Mouse (Mus musculus) left cerebral cortex, postnatal 36 days (tissue): Measurements from ENCODE around the gene Lcp2. TPM values are rescaled to one million over a fixed set of nuclear protein-coding genes. Genes with fewer than 3 reads are reported as not detected.
A peak's percentile ranks its signal among the peaks of the same experiment; 100 is the strongest.

Source experiments
- DNase-seq, 2 experiments: peaks; one replicate each; pipeline ENCODE4 v3.0.0; 2021 to 2022; ENCODE audit warnings: low spot score in 2 of 2, mixed read lengths in 1 of 2
- intact Hi-C: fragments of 180-260 bp; cut with DNase I; formaldehyde crosslinking; loops from one replicate; pipeline ENCODE4 v1.15.1; 2025
- total RNA-seq, 2 experiments: library from RNA; stranded (reverse); gene quantifications; 2 replicates each; pipeline ENCODE4 v1.2.3; 2021

Lcp2 gene
- total RNA-seq, 2 experiments from 2014 or later = 2.4 to 3.5 TPM

DNA sequence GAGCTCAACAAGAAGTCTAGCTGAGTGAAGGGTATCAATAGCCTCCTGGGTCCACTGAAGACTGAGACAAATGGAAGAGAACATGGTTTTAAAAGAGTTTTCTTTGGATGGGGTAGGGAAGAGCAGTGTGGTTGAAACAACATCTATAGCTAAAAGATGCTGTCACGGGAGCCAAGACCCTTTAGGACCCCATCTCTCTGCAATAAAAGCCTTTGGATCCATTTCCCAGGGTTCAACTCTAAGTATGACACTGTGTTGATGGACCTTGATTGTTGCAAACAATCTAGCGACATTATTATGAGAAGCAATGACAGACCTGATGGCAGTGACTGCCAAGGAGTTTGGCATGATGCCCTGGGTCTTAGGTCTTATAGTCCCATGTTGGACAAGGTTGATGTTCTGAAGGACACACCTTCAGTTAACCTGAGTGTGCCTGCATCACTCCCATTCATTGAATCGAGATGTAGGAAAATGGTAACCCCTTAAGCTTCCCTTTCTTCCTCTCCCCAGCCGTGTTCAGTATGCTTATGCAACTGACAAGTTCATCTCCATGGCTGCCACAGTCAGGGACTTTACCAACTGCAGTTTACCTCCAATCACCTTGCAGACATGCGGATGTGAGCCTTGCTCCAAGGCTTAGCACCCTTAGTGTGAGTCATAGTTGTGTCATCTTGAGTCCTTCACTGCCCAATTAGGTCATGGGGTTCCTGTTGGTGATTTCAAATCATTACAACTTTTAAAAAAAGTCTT, 10.6 kb upstream of the Lcp2 start:
- intact Hi-C loops = no loop called here
- DNase-seq = no peak

DNA sequence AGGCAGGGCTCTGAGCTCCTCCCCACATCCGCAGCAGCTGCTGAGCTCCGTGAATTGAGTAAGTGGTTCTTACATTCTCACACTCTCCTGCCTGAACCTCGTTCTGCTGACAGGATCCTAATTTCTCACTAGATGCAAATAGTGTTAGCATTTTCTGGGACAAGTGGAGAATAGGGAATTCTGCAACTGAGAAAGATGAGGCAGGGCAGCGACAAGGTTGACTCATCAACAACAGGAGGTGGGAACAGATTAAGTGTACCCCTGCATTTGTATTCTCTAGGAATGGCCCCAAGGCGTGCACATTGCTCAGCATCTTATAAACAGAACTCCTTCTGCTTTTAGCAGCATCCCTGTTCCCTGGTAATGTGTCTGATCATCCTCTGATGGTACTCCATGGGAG, 6.7 kb upstream of the Lcp2 start:
- DNase-seq = peak; percentile 6 to 14
- intact Hi-C loops = no loop called here

DNA sequence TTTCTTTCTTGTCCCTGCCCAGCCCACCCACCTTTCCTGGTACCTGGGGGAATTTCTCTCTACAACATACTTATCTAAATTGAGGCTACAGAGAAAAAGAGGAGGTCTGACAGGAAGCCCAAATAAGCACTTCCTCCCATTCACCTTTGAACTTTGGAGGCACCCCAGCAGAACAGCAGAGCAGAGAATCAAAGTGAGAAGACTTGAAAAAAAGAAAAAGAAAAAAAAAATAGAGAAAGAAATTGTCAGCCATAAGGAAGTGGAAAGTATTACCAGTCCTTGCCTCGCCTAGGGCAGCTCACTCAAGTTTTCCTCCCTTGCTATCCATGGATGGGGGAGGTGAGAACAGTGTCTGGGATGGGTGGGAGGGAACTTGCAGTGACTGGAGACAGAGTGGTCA, 3.9 kb upstream of the Lcp2 start:
- DNase-seq = no peak
- intact Hi-C loops = no loop called here

DNA sequence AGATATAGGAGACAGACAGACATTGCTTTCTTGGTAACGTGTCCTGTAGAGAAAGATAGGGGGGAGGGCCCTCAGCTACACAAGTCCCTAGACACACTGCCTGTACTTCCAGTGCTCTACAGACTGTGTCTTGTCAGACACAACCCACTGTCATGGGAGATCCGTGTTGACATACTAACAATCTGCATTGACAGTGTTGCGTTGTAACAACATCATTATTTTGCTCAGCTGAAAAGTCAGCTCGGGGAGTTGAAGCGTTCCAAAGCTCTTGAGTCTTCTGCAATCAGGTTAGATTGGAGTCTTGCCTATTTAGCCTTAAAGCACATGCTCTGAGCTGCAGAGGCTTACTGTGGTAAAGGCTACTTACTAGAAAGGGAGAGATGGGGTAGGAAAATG, 820 bp downstream of the Lcp2 start:
- intact Hi-C loops = no loop called here
- no peak for DNase-seq

DNA sequence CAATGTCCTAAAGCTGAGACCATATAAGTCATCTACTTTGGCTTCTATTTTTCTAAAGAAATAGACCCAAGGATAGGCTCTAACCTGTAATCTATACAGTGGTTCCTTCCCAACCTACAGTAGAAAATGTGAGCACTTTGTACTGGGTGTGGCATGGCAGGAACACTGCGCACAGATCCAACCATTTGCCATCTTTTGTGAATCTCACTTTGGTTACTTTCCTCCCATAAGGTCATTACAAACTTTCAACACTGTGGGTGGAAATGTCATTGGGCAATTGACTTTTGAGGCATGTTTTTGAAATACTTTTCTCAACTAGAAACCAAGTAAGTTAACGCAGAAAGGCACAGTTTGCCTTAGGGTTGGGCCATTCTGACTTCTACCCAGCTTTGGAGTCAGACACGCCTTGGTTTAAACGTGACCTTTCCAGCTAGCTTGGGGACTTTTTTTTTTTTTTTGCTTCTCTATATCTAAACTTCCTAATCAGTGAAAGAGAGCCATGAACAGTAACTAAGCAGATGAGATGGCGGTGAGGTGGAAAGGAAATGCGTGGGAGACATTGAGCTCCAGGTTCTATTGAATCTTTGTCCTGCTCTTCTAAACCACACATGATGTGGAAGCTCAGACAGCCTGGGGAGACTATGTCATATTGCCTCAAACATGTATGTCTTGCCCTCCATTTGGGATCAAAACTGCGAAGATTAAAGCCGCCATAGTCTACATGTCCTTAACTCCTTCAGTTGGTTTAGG, 1.8 kb downstream of the Lcp2 start:
- intact Hi-C loops = no loop called here
- DNase-seq = no peak

DNA sequence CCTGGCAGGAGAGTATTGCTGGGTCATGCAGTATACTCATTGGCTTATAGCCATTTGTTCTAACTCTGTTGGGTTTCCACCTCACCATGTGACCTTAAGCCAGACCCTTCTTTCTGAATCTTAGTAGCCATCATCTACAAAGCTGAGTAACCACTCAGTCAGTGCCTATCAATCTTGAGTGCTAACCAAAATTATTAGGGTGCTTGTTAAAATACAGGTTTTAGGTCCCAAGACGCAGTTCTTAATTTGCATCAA, 2.3 kb downstream of the Lcp2 start:
- DNase-seq = no peak
- intact Hi-C loops = no loop called here

DNA sequence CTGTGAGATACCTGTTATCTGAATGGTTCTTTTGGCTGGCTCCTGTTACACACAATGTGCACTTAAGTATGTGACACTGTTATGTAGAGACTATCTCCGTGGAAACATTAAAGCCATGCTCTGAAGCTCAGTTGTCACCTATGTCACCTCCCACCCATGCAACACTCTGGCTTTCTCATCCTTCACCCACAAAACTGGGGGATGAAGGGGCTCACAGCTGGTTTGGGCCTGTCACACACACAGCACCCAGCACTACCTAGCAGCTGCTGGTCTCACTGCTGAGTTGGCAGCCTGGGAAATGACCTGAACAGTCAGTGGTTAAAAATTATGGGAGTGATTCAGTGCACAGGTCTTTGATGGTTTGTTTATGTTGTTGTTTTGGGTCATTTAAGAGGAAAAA, 3.3 kb downstream of the Lcp2 start:
- intact Hi-C loops = no loop called here
- no peak for DNase-seq

DNA sequence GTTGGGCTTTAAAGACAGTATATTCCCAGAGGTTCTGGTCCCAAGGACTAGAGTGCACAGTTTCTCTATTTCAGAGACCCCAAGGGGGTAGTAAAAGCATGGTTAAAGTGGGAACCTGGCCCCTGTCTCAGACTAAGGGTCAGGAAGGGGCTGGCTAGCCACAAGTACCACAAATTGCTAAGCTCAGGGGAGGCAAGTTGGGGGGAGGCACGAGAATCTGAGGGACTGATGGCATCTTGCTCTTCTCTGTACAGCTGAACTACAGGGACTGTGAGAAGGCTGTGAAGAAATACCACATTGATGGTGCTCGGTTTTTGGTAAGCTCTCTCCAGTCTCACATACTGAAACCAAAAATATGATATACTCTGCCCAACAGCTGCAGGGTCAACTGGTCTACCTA, 3.9 kb downstream of the Lcp2 start:
- no peak for DNase-seq
- intact Hi-C loops = no loop called here

DNA sequence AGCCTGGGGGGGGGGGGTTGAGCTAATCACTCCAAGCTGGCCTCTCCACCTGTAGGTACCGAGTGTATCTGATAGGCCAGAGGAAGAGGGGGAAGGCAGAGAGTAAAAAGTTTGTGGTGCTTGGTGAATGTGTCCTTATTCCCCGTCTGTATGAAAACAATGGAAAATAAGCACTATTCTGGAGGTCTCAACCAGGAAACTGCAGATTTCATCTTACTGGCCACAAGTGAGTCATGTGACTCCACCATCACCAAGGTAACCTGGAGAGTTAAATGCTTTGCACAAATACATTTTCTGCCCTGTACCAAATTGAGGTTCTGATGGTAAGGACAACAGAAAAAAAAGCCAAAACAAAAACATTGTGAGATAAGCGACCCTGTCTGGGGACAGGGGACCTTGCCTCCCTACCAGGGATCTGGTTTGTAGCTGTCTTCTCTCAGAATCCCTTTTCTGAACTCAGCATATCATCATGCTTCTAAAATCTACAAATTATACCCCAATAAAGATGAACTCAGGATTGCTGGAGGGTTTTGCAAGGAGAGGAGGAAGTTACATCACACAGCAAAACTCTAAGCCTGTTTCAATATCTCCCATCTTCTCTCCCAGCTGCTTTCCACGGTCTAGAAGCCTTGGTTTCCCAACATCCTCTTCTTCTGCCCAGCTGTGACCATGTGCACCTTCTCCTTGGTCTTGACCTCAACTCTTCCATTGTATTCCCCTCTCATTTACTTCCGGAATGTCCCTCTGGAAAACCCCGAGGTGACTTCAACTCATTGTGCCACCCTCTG, 6.5 kb downstream of the Lcp2 start:
- no peak for DNase-seq
- intact Hi-C loops = no loop called here

DNA sequence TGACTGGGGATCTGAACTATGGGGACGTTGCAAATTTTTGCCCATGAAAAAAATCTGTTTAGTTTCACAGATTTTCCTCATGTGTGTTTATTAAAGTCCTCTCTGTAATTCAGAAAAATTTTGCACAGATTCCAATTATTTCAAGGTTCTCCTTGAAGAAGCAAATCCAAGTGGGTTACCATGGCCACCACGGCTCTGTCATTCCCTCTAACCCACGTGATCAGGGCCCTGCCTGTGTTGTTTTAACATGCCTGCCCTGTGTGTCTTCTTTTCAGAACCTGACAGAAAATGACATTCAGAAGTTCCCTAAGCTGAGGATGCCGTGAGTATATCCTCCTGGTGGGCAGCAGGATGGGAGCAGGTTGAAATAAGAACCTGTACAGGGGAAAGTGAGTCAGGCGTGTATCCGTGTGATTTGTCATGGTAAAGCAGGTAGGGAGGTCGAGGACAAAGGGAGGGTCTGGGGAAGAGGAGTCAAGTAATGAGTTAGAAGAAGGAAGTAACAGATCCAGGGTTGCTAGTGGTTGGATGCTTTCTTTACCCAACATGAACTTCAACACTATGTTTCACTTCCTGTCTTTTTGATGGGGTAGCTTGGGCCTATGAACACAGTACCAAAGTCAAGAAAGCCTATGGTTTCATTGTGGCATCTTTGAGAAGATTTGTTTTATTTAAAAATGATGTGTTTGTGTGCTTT, 7.5 kb downstream of the Lcp2 start:
- intact Hi-C loops = no loop called here
- DNase-seq = no peak

DNA sequence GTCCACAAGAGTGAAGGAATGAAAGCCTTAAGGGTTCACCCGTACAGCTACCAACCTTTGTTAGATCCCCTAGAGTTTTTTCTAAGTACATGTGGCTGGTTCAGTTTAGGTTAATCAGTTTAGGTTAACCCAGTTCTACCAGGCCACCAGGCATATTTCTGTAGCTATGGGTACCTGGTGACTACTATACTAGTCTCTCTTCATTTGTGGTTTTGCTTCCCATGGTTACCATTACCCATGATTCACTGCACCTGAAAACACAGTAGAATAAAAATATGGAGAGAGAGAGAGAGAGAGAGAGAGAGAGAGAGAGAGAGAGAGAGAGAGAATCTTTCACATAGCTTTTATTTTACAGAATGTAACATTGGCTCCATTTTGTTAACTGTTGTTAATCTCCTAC, 10.0 kb downstream of the Lcp2 start:
- intact Hi-C loops = no loop called here
- DNase-seq = no peak

DNA sequence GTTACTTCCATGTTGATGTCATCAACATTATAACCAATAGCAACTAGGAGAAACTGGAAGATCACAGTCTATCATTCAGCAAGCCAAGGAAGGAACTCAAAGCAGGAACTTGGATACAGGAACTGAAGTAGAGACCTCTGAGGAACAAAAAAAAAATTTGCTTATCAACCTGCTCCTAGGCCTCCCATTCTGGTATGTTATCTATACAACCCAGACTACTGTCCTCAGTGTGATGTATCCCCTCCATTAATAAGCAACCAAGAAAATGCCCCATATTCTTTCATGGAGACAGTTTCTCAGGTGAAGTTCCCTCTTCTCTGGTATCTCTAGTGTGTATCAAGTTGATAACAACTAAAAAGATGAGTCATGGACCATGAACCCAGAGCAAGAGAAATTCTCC, 11.6 kb downstream of the Lcp2 start:
- intact Hi-C loops = no loop called here
- no peak for DNase-seq

DNA sequence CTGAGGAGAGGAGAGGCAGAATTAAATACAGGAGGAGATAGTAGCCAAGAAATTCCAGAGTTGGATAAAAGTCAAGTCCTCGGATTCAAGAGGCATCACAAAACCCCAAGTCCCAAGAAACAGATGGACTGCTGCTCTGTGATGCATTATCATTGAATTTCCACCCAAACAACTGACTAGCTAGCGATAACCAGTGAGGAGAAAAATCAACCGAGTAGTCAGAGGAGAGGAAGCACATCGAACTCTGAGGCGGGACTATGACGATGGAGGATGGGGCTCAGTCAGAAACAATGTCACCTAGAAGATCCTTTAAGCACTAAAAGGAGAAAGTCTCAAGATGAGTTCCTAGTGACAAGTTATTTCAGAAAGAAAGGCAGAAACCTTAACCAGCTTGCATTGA, 12.2 kb downstream of the Lcp2 start:
- intact Hi-C loops = no loop called here
- DNase-seq = no peak

DNA sequence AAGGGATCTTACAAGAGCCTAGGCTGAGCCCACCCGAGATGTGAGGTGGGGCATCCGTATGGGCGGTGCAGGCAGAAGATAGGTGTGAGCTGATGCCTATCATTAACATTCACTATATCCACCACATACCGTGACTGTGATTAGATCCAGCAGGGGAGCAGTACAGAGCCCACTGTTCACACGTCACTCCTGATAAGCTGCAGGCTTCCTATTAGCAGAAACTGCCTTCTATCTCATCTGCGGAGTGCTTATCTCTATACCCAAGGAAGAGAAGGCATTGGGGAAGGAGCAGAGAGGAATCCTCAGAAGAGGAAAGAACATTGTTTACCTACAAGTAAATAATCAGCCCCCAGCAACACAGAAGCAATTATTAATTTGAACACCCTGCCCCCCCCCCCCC, 15.0 kb downstream of the Lcp2 start:
- intact Hi-C loops = no loop called here
- DNase-seq = no peak

DNA sequence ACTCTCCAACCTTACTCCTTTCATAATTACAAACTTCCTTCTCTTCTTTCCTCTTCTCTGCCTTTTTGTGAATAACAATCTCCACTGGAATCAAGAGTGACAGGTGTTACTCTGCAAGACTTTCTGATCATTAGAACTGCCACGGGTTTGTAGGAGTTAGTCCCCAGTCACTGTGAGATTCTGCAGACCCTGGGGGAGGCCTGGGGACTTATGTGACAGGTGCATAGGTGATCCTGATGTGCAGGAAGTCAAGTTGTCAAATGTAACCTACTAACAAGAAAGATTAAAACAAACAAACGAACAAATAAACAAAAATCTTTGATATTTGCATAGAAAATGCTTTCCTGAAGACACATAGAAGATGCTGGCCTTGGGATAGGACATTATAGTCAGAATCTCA, 16.5 kb downstream of the Lcp2 start:
- DNase-seq = no peak
- intact Hi-C loops = no loop called here

DNA sequence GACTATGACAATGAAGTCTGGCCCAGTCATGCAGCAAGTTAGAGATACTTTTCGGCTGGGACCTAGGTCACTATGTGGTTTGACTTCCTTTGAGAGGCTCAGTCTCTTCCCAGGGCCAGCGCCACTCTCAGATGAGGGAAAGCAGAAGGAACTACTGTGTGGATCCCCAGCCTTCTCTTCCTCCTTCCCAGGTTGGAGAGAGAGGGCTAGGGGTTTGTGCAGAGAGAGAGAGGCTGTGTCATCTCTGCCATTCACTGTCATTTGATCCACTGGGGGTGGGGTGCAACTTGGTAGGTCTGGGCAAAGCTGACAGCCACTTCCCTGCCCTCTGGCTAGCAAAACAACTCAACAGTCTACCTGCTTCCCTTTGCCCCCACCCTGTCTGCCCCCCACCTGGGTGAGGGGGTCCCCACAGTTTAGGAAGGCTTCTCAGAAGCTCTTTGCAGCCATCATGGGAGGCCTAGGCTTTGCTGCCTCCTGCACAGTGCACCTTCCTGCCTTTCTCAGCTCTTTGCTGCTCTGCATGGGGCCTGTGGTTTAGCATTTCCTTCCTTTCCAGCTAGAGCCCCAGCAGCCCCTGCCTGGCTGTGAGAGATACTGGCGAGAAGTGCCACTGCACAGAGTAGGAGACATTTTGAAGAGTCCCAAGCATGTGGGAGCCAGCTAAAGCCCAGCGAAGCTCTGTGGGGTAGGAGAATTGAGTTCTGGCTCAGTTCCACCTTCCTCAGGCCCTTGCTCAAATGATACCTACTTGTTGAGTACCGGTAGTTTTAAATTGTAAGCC, 17.2 kb downstream of the Lcp2 start:
- intact Hi-C loops = no loop called here
- no peak for DNase-seq

DNA sequence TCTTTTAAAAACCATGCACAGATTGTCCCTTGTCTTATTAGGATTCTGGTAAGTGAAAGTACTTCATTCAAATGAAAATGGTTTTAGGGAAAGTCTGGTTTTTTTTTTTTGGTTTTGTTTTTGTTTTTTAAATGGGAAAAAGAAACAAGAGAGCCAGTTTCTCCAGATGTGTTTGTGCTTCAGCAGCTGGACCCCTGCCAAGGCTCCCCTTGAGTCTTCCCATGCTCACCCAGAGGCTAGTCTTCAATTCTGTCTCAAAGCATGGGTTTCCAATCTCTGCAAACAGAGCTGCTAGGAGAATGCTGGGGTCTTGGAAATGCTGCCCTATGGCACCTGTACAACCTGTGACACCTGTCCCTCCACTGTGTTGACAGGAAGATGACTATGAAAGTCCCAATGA, 23.9 kb downstream of the Lcp2 start:
- no peak for DNase-seq
- intact Hi-C loops = loop anchor here (5.0 kb wide), 1 partner anchor 63 kb away; no protein-coding TSS in a partner anchor

DNA sequence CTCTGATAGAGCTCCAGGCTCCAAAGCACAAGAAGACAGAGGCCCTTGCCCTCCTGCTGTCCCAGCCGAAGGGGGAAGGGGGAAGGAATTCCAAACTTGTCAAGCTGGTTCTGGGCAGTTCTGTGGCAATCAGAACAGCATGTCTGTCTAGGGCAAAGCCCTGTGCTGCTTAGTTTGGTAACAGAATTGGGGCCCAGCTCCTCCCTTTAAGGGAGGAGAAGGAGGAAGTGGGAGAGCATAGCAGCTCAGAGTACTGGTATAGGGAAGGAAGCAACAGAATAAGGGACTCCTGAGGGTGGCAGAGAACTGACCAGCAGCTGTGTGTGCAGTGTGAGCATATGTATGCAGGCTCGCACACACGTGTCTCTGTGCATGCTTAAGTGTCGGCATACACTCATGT, 25.6 kb downstream of the Lcp2 start:
- DNase-seq = no peak
- intact Hi-C loops = loop anchor here (5.0 kb wide), 1 partner anchor 65 kb away; no protein-coding TSS in a partner anchor

DNA sequence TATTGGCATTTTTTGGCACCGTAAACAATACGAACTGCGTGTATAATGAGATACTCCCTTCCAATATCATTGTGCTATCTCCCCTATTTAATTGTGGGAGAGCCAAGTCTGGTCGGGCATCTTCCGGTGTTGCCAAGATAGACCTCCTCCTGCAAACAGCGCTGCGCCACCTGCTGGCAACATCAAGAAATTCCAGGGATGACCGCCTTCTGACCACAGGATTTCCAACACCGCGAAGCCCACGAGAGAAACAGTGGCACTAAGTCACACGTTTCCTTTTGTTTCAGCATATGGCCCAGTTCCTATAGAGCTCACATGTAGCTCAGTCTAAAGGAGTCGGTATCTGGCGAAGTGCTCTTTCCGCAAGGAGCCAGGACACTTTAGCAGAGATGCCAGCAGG, 27.1 kb downstream of the Lcp2 start:
- intact Hi-C loops = loop anchor here (5.0 kb wide), 1 partner anchor 66 kb away; no protein-coding TSS in a partner anchor
- DNase-seq = peak; percentile 33 to 46

DNA sequence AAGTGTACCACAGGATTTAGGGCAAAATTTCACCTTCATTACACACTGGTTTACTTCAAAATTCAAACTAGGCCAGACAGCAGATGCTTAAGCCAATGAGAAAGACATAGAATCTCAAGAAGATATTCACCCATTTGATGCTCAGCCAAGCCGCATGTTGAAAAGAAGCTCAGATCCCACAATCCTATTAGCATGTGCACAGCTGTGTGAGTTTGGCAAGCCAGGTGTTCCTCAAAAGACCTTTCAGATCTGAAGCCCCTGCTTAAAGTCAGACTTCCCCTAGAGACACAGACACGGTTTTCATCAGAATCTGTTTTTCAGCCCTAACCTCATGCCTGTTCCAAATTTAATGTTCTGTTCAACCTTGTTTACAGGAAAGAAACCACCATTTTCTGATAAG, 31.1 kb downstream of the Lcp2 start:
- no peak for DNase-seq
- intact Hi-C loops = no loop called here
